9 mouse cellular contexts compared by ENCODE assay signal in the genomic region with DNA sequence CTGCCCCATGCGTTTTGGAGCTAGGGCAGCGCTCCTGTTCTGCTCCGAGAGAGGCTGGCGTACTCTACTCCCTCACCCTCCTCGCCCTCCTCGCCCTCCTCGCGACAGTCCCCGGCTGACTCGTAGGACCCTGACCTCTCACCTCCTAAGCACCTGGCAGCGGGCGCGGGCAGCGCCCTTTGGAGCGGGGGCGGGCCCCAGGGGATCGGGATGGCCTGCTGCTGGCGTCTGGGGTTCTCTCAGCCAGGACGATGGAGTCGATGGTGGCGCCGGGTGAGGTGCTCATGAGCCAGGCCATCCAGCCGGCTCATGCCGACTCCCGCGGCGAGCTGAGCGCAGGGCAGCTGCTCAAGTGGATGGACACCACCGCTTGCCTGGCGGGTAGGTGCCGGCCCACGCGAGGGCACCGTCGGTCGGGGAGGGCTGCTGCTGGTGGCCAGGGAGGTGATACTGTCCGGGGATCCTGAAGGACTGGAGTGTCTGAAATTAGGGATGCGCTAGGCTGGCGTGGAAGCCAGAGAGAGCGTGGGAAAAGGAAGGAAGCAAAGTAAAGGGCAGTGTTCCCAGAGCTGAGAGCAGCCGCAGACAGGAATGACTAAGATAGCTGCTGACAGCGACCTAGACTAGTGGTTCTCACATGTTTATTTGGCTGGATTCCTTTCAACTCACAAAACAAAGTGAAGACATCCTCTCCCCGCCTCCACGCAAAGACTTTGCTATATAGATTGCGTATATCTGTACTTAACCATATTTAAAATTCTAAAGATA. TPM values are rescaled to one million over a fixed set of nuclear protein-coding genes. Genes with fewer than 3 reads are reported as not detected.
A peak's percentile ranks its signal among the peaks of the same experiment; 100 is the strongest.
DNase-seq lines count a peak whose midpoint lies in the region; ATAC-seq lines count a peak whose summit lies in the region.
"Had no signal": no experiment of that assay in that cellular context is flagged by ENCODE, and none has a peak within 500 bp of the region (broad histone marks: within the 10 kb centered on the region; RNA-seq: fewer than 3 reads in every experiment).

A gene (plus strand): TSS at position 233 of the 768 bp plus-strand sequence.

- 8% methylated on average over 45 of the region's 45 CpGs for WGBS in embryonic facial prominence, embryonic 10.5 days
- WGBS in heart, embryonic 12.5 days: 6% methylated on average over 45 of the region's 45 CpGs
- 6% methylated on average over 45 of the region's 45 CpGs for WGBS in kidney, embryonic 15.5 days

- peak within 1 kb of the TSS; percentile 67; the same call in 1 of the 2 replicates for H3K27ac ChIP-seq in embryonic facial prominence, embryonic 10.5 days (replicated peaks)
- H3K27ac ChIP-seq in heart, embryonic 12.5 days (ENCODE audit: poor library complexity, severe bottlenecking): no peak within 1 kb of the TSS
- no peak within 1 kb of the TSS for H3K27ac ChIP-seq in kidney, embryonic 15.5 days

- H3K27me3 ChIP-seq in embryonic facial prominence, embryonic 10.5 days (replicated peaks; ENCODE audit: low read depth, poor library complexity, severe bottlenecking): peaks cover 36% of the 10 kb centered on the region
- peaks cover 20% of the 10 kb centered on the region; the same call in 1 of the 2 replicates for H3K27me3 ChIP-seq in heart, embryonic 12.5 days (replicated peaks)
- H3K27me3 ChIP-seq in kidney, embryonic 15.5 days: peaks cover 14% of the 10 kb centered on the region

- H3K4me1 ChIP-seq in embryonic facial prominence, embryonic 10.5 days: peaks cover 11% of the 10 kb centered on the region
- no peaks in the 10 kb centered on the region for H3K4me1 ChIP-seq in heart, embryonic 12.5 days (replicated peaks)
- peaks cover 11% of the 10 kb centered on the region for H3K4me1 ChIP-seq in kidney, embryonic 15.5 days

- no peaks in the 10 kb centered on the region for H3K9me3 ChIP-seq in embryonic facial prominence, embryonic 10.5 days
- H3K9me3 ChIP-seq in heart, embryonic 12.5 days (replicated peaks): no peaks in the 10 kb centered on the region
- H3K9me3 ChIP-seq in kidney, embryonic 15.5 days (replicated peaks): no peaks in the 10 kb centered on the region

- H3K4me2 ChIP-seq in heart, embryonic 12.5 days: peak within 1 kb of the TSS; percentile 85
- H3K4me2 ChIP-seq in kidney, embryonic 15.5 days: peak within 1 kb of the TSS; percentile 85

- peak; percentile 43 for ATAC-seq in CD4-positive, CD25-positive, alpha-beta regulatory T cell, adult 4 months
- ATAC-seq in heart, embryonic 12.5 days (ENCODE audit: insufficient number of reproducible peaks, low FRiP score): peak; percentile 64; the same call in 1 of the 2 replicates
- ATAC-seq in kidney, embryonic 15.5 days (replicated peaks; ENCODE audit: low FRiP score): peak; percentile 89

- DNase-seq in adrenal gland, adult 18-20 months (ENCODE audit: low spot score in 2 of 2): peak; percentile 48 to 50
- DNase-seq in embryonic facial prominence, embryonic 10.5 days (ENCODE audit: low spot score): peak; percentile 57
- DNase-seq in lung, postnatal 10 days: peak; percentile 25
- peak; percentile 37 for DNase-seq in right cerebral cortex, postnatal 4 days
- DNase-seq in natural killer cell, adult 2 months (ENCODE audit: low spot score in 2 of 2): no peak

- peak within 1 kb of the TSS; percentile 60 for H3K9ac ChIP-seq in heart, embryonic 12.5 days
- 0 out of 2 replicates have a peak within 1 kb of the TSS, but pooled peaks have one; percentile 29 for H3K9ac ChIP-seq in kidney, embryonic 15.5 days

- H3K36me3 ChIP-seq in embryonic facial prominence, embryonic 10.5 days (replicated peaks): no peaks in the 10 kb centered on the region
- H3K36me3 ChIP-seq in heart, embryonic 12.5 days: no peaks in the 10 kb centered on the region
- no peaks in the 10 kb centered on the region for H3K36me3 ChIP-seq in kidney, embryonic 15.5 days

- peak within 1 kb of the TSS; percentile 60 for H3K4me3 ChIP-seq in embryonic facial prominence, embryonic 10.5 days
- peak within 1 kb of the TSS; percentile 42 for H3K4me3 ChIP-seq in heart, embryonic 12.5 days
- peak within 1 kb of the TSS; percentile 46 for H3K4me3 ChIP-seq in kidney, embryonic 15.5 days (replicated peaks)

RNA-seq across cellular contexts. Expression of the gene that starts here (rescaled TPM):
- not detected for polyA plus RNA-seq in CD4-positive, CD25-positive, alpha-beta regulatory T cell, adult 4 months (2017; shearing (Covaris generic))
- total RNA-seq in adrenal gland, adult 18-20 months (2021): 1 to 10 TPM in 1 of 2 experiments, under 1 TPM in 1; 0.93 to 3.5 TPM
- not detected in 2 replicates for polyA plus RNA-seq in embryonic facial prominence, embryonic 10.5 days (2016; fragmentation: Nextera tagmentation; extraction: Ambion mirVana)
- not detected in 2 replicates for polyA plus RNA-seq in heart, embryonic 12.5 days (2016; fragmentation: Nextera tagmentation; extraction: Ambion mirVana)
- polyA plus RNA-seq in kidney, embryonic 15.5 days (2015; fragmentation: Nextera tagmentation; extraction: Ambion mirVana): not detected in 2 replicates
- polyA plus RNA-seq: spleen, adult 2 months had no signal

Comparison
In these comparisons a context has a peak if more than half of its experiments do, and no peak if none do; other contexts are left out.
1. Peak in ATAC-seq in CD4-positive, CD25-positive, alpha-beta regulatory T cell, adult 4 months; RNA of the gene not detected or under 1 TPM.
2. Peak in DNase-seq, H3K4me3 ChIP-seq and H3K27ac ChIP-seq in embryonic facial prominence, embryonic 10.5 days; RNA of the gene not detected or under 1 TPM.
3. Peak in ATAC-seq, H3K4me3 ChIP-seq, H3K9ac ChIP-seq and H3K4me2 ChIP-seq in heart, embryonic 12.5 days; RNA of the gene not detected or under 1 TPM.
4. Peak in ATAC-seq, H3K4me3 ChIP-seq, H3K9ac ChIP-seq and H3K4me2 ChIP-seq in kidney, embryonic 15.5 days; RNA of the gene not detected or under 1 TPM.
5. DNase-seq: peak in adrenal gland, adult 18-20 months (2 of 2), lung, postnatal 10 days (single experiment) and right cerebral cortex, postnatal 4 days (single experiment); none in natural killer cell, adult 2 months (0 of 2).
6. Peak in every context shown above with its lines, with median percentiles within 50 percentile points of each other: ATAC-seq and H3K4me3 ChIP-seq.